Mouse (Mus musculus): ENCODE measurements around the gene Wscd2.
A peak's percentile ranks its signal among the peaks of the same experiment; 100 is the strongest.

Gene Wscd2

DNA sequence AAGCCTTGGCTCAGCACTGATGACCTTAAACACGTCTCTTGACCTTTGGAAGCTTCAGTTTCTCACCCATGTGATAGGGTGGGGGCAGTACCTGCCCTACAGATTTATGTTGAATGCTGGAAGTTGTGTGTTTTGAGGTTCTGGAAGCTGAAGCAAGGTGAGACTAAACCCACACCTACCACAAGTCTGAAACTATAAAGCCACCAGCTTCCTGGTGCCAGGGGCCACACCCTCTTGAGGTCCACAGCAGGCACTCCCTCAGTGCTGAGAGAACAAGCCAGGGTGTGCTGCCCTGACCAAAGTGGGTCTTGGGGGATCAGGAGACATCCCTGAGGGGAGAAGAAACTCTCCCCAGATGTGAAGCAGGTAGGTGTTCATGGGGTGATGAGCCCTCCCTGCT, 48.7 kb downstream of the Wscd2 start:
- no peak for DNase-seq (ENCODE audit: extremely low spot score, low spot score)

GRCm38 (mm10) chr5:113539438-113539837, 49.3 kb downstream of the Wscd2 start:
- DNase-seq (ENCODE audit: extremely low spot score, low spot score), result no peak

DNA sequence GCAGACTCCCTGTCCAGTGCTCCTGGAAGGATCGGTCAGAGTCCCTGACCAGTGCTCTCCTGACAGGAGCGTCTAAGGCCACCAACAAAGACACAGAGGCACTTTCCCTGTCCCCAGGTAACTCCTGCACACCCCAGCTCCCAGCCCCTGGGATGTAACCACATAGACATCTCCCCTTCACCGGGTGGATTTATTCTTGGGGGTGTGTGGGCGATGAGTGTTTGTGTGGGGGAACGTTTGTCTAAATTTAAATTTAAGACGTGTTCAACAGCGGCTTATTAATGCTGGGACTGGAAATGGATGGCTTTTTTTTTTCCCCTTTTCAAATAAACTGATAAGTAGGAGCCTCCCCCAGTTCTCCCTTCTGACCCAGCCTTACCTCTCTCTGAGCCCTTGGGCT, 49.7 kb downstream of the Wscd2 start:
- no peak for DNase-seq (ENCODE audit: extremely low spot score, low spot score)

DNA sequence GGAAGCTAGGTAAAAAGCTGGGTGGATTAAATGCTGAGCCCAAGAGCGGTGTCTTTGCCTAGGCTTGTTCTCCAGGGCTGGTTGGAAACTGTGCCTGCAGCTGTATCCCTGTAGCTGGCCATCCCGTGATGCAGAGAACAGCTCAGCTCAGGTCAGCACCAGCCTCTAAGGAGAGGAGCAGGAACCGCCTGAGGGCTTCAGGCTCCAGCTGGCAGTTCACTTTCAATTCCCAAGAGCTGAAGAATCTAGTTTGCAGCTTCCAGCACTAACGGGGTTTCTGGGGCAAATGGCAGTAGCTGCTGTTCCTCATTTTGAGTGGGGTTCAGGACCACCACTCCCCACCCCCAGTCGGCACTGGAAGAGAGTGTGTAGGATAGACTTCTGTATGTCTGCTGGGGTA, 51.1 kb downstream of the Wscd2 start:
- DNase-seq (ENCODE audit: extremely low spot score, low spot score), result no peak

- DNase-seq (ENCODE audit: extremely low spot score, low spot score), result no peak
Observed at GRCm38 (mm10) chr5:113542885-113543476, 52.8 kb downstream of the Wscd2 start.

DNA sequence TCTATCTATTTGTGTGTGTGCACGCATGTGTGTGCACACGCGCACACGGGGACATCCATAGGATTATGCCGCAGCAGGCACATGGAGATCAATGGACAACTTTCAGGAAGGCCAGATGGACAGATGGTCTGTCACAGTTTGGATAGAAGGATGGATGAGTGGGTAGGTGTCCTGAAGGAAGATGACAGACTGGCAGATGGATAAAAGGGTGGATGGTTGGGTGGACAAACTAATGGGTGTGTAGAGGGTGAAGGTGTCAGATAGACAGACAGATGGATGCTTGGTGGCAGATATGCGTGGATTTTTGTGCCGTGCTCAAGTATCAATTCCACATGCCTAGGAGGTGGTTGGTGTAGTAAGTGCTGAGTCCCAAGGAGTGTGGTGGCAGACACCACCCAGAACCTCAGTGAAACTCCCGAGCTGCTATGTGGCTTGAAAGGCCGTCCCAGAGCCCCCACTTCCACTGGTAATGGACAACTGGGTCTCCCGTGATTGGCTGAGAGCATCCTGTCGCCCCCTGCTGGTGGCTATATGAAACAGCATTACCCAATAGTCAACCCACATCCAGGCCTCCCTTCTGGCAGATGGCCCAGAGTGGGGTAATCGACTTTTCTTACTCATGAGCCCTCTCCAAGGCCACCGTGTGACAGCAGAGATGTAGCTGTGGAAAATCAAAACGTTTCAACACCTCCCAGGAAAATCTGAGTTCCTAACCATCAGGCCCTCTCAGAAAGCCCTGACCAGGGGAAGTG, 58.0 kb downstream of the Wscd2 start:
- DNase-seq (ENCODE audit: extremely low spot score, low spot score), result peak; percentile 54

GRCm38 (mm10) chr5:113550249-113550648, 60.1 kb downstream of the Wscd2 start:
- no peak for DNase-seq (ENCODE audit: extremely low spot score, low spot score)

DNA sequence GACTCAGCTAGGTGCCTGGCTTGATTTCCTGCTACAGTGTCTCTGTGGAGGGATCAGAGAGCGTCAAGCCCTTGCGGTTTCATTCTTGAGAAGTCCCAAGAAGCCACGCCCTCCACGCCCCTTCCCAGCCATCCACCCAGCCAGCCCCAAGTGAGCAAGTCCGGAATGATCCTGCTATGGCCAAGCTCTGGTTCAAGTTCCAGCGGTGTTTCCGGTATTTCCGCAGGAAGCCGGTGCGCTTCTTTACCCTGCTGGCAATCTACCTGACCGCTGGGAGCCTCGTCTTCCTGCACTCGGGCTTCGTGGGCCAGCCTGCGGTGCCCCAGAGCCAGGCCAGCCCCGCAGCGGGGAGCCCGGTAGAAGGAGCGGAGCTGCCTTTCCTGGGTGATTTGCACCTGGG, 60.6 kb downstream of the Wscd2 start:
- DNase-seq (ENCODE audit: extremely low spot score, low spot score), result no peak

GRCm38 (mm10) chr5:113553402-113553897, 63.3 kb downstream of the Wscd2 start:
- peak; percentile 70 for DNase-seq (ENCODE audit: extremely low spot score, low spot score)

- DNase-seq (ENCODE audit: extremely low spot score, low spot score), result no peak
Observed at GRCm38 (mm10) chr5:113554095-113554494, 64.0 kb downstream of the Wscd2 start.

GRCm38 (mm10) chr5:113554571-113554970, 64.4 kb downstream of the Wscd2 start:
- DNase-seq (ENCODE audit: extremely low spot score, low spot score), result no peak

DNA sequence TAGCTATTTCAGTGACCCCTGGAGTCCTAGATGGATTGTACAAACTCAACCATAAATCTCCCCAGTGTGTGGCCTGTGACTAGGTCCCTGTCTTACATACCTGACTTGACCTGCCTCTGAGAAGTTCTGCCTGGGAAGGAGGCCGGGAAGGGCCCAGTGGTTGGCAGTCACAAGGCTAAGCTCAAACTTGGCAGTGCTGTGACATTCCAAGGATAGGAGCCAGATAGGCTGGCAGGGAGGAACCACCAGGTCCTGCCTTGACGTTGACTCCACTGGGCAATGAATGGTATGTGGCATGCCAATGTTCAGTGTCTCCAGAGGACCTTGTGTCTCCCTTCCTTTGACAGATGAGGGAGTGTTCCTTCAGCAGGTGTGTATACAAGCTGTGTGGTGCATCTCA, 65.6 kb downstream of the Wscd2 start:
- DNase-seq (ENCODE audit: extremely low spot score, low spot score), result no peak

GRCm38 (mm10) chr5:113558065-113558464, 67.9 kb downstream of the Wscd2 start:
- DNase-seq (ENCODE audit: extremely low spot score, low spot score), result no peak

- no peak for DNase-seq (ENCODE audit: extremely low spot score, low spot score)
Observed at GRCm38 (mm10) chr5:113559627-113560026, 69.5 kb downstream of the Wscd2 start.

- DNase-seq (ENCODE audit: extremely low spot score, low spot score), result no peak
Observed at GRCm38 (mm10) chr5:113564463-113564862, 74.3 kb downstream of the Wscd2 start.

DNA sequence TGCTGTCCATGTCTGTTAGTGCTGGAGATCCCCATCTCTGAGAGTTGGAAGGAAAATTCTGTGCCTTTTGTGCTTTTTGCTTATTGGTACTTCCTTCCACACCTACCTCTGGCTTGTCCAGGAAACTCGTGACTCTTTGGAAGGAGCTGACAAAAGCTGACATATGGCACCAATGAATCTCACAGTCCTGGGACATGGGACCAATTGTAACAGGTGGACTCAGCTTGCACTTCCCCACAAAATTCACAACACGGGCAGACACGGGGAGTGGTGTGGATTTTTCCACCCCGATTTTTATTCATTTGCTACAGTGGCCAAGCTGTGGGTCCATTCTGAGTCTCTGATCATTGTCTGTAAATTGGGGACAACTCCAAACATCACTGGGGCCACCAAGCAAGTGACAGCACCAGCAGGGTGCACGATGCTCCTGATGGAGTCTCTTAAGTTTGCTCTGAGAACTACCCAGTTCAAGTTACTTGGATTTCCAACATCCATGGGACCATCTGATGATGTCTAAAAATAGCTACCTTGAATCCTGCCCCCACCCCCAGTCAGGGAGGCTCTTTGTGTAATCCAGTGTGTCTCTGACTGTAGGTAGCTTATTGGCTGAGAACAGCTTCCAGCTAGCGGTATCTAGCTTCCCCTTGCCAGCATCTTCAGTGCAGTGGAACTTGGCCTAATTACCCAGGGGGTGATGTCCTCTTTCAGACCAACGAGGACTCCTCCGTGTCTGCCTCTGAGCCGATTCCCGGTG, 75.1 kb downstream of the Wscd2 start:
- DNase-seq (ENCODE audit: extremely low spot score, low spot score), result no peak

GRCm38 (mm10) chr5:113565858-113566257, 75.7 kb downstream of the Wscd2 start:
- DNase-seq (ENCODE audit: extremely low spot score, low spot score), result no peak

GRCm38 (mm10) chr5:113570056-113570717, 80.1 kb downstream of the Wscd2 start:
- no peak for DNase-seq (ENCODE audit: extremely low spot score, low spot score)

DNA sequence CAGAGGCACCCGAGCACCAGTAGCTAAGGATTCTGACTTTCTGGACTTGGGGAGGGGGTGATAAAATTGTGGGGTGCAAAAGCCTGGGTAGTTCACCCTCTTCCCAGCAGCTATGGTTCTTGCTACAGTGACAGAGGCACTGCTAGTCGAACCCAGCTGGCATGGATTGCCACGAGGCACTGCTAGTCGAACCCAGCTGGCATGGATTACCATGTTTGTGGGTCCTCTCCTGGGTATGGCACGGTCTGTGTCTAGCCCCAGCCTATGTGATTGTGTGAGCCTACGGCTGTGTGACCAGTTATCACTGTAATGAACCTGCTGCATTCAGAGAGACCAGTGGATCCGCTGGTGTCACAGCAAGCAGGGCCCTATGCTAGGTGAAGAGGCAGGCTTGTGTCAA, 87.4 kb downstream of the Wscd2 start:
- DNase-seq (ENCODE audit: extremely low spot score, low spot score), result no peak

DNA sequence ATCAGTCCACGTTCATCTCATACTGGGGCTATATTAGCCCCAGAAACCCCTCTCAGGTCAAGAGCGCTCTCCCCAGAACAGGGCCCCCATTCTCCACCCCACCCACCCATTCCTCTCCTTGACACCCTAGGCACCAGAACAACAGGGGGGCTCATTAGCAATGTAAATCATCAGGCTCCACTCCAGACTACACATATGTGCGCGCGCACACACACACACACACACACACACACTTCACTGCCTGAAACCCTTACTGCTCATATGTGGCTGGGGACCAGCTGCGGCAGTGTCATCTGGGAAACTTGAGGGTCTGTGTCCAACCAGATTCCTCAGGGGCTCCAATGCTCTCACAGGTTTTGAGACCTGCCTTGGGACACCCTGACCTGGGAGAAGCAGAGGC, 88.3 kb downstream of the Wscd2 start:
- no peak for DNase-seq (ENCODE audit: extremely low spot score, low spot score)

DNA sequence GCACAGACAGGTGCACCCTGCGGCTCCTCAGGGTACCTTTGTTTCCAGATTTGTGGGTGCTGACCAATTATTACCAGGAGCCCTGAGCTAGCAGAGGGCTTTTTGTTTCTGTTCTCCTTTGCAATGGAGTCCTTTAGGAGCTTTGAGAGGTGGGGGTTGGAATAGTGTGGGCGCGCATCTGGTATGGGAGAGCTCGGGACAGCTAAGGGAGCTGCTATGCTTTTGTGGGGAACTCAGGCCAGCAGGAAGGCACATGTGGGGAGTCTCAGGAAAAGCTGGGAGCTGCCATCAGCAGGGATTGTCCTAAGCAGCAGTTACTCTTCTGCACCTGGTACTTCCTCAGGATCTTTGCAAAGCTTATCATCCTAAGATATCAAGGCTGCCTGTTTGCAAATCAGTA, 89.0 kb downstream of the Wscd2 start:
- DNase-seq (ENCODE audit: extremely low spot score, low spot score), result no peak

DNA sequence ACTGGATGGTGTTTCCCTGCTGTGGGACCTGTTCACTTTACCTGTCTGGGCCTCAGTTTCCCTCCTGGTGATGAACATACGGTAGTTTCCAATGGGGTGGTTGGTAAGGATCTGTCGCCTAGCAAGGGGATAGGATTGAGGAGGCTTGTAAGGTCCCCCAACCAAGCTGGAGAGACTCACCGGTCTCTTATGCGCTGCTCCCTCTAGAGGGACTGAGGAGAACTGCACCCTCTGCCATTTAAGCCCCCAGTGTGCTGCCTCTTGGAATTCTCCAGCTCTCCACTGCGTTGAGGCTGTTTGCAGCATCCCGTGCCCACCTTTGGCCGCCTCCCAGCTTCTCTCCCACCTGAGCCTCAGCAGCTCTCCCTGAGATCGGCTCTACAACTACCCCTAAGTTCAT, 90.1 kb downstream of the Wscd2 start:
- peak; percentile 30 for DNase-seq (ENCODE audit: extremely low spot score, low spot score)
